Mouse (Mus musculus): ENCODE measurements around the gene Slc25a26.

Slc25a26 gene

DNA sequence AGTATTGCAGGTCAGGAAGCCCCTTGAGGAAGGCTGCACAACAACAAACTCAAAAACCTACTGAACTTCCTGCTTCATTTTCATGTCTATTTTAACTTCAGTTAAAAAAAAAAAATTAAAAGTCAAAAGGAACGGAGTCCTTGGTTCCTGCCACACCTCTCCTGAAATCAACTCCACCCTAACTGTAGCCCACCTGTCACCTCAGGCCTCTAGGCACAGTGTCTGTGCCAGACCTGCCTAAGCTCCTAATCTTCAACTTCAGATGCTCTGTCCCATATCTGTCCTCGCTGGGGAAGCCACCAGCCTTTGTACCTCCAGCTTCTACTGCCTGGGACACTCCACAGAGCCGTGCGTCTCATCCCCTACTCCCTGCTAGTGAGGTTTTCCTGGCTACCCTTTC is 134.1 kb downstream of the Slc25a26 start:
- DNase-seq (ENCODE audit: low read depth in 1 of 2, low spot score in 2 of 2) = no peak

DNA sequence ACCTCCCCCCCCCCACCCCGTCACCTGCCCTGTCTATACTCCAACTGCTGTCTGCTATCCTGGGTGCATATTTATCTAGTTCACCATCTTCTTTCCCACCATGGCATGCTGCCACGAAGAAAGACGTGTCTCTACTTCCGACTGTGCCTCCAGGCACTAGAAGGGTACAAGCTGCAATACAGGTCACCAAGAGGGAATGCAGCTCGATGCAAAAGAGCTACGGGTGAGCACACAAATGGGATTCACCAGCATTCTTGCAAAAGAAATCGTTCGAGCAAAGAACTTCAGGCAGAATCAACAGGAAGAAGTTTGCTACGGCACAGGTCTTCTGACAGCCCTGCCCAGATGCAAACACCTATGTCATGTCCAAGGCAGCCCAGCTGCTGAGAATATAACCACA is 134.6 kb downstream of the Slc25a26 start:
- no peak for DNase-seq (ENCODE audit: low read depth in 1 of 2, low spot score in 2 of 2)

DNA sequence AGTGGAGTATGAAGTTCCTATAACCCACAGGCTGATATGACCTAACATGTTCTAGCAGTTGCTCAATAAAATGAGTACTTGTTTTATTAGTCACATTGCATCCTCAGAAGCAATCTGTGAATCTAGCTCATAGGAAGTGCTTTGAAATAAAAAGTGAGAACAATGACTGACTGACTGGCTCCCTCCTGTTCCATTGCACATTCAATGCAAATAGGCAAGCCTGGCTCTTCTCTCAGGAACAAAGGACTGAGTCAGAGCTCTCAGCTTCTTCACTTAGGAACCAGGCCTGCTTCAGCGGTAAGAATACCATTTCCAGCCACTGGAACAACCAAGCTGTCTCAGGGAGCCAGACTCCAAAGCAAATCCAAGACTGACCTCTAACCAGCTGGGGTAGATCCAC is 135.2 kb downstream of the Slc25a26 start:
- no peak for DNase-seq (ENCODE audit: low read depth in 1 of 2, low spot score in 2 of 2)

DNA sequence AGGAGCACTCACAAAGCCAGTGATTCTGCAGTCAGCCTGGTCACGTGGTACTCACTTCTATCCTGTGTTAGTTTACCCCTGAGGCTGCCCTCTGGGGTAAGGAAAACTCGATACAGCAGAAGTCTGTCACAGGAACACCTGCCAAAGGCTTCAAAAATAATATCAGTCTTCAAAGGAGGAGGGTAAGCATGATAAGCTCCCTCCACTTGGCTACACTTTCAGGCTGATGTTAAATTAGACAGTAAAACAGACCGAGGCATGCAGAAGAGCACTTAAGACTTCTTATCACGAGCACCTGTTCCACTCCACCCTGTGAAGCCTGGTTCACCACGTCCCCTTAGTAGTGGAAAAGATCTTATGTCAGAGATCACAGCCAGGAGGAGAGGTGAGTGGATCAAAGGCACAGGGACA is 136.9 kb downstream of the Slc25a26 start:
- DNase-seq (ENCODE audit: low read depth in 1 of 2, low spot score in 2 of 2) = no peak

DNA sequence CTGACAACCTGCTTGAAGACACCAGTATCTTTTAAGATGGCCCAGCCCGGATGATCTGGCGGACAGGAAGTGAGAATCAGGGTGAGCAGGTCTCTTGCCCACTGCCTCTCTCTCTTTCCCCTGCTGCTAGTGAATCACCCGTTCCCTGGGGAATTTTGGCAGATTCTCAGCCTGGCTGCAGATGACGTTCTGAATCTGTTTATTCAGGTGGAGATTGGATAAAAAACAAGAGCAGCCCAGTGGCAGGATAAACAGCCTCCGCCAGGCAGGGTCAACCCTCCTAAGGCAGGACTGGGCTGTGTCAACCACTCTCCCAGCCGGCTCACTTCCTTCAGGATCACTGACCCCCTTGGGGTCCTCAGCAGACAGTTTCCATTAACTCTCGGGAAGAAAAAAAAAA is 140.2 kb downstream of the Slc25a26 start:
- no peak for DNase-seq (ENCODE audit: low read depth in 1 of 2, low spot score in 2 of 2)

DNA sequence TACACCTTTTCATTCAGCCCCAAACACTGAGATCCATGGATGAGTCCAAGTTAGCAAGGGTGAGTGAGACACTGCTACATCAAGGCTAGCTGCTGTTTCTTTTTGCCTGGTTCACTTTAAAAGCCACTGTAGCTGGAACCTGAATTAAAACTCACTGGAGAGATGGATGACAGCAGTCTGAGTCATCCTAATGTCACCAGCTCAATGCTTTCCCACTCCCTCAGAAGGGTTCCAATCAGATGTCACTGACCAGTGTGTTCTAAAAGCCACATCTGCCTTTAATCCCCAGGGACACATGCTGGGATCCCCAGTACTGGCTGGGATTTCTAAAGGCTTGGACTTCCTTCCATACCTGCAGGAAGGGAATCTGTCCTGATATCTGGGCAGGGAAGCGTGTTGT is 141.9 kb downstream of the Slc25a26 start:
- no peak for DNase-seq (ENCODE audit: low read depth in 1 of 2, low spot score in 2 of 2)

DNA sequence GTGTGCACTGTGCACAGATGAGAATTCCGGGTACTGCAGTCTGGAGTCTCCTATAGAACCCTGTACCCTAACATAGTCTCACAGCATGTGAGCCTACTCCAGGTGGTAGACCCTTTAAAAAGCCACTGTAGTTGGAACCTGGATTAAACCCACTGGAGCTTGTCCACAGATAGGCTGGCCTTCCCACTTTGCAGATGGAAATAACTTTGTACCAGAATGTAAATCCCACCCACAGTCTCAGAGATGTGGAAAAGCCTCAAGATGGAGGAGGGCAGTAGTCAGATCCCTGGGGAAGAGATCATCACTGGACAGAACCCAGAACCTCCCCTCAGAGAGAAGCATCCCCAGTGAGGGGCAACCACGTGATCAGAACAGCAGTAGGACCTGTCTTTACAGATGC is 143.9 kb downstream of the Slc25a26 start:
- DNase-seq (ENCODE audit: low read depth in 1 of 2, low spot score in 2 of 2) = no peak

DNA sequence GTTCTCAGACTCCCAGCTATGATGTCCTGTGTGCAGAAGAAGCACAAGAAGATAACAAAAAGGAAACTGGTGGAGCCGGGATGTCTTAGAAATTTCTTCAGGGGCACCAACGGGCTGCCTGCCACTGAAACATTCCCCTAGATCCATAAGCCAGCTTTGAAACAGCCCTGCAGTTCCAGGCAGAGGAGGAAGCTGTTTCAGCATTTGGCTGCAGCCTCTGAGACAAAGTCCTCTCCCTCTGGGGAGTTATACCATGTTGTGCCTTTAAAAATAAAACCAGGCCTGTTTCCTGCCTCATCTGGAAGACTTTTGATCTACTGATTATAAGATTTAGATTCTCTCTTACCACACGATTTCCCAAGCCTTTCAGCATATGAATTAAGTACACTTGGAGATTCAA is 144.5 kb downstream of the Slc25a26 start:
- DNase-seq (ENCODE audit: low read depth in 1 of 2, low spot score in 2 of 2) = no peak

DNA sequence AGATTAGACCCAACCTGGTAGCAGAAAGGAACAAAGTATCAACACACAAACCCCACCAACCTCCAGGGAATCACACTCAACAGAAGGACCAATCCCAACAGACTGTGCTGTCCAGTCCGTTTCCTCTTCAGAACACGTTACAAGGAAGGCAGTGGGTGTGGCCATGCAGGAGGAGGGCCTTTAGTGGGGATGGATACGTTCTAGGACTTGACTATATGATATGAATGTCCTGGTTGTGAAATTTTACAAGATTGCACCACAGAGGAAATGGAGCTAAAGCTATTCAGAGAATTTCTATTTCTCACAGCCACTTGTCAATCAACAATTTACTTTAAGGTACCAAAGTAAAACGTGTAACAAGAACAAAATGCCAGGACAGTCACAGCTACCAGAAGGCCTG is 145.6 kb downstream of the Slc25a26 start:
- no peak for DNase-seq (ENCODE audit: low read depth in 1 of 2, low spot score in 2 of 2)

DNA sequence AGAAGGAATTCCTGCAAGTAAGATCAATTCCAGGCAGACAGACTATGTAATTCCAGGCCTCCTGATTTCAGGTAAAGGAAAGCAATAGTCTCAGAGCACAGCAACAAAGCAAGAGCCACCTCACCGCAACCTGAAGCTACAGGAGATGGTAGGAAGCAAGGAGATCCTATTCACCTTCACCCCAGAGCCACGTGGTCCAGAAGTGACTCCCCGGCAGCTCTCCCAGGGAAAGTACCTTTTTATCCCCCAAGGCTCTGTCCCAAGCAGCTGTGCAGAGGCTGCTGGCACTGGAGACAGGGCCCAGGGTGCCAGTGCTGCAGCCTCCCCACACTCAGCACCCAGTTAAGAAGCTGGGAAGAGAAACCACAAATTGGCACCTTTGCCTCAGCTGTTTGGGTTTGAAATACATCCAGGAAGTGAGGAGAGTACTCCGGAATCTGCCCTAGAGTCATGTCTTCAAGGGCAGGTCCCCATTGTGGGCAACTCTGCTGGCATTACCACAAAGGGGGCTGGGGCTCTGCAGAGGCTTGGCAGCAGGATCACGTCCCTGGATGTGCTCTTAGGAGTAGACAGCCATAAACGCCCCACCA is 146.2 kb downstream of the Slc25a26 start:
- no peak for DNase-seq (ENCODE audit: low read depth in 1 of 2, low spot score in 2 of 2)

DNA sequence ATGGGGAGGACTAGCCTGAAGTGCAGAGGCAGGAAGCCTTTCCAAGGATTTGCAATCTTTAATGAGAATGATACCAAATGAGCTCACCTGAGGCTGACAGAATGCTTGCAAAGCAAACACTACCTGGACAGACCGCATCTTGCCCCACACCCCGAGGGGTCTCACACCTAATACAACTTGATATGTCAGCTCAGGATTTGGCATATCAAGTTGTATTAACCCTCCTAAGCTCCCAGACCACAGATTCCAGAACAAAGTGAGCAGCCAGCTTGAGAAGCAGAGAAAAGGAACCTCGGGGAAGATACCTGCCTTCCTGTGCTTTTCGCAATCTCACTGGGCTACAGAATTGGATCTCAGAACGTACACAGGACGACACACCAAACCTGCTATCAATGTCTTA is 146.8 kb downstream of the Slc25a26 start:
- no peak for DNase-seq (ENCODE audit: low read depth in 1 of 2, low spot score in 2 of 2)

DNA sequence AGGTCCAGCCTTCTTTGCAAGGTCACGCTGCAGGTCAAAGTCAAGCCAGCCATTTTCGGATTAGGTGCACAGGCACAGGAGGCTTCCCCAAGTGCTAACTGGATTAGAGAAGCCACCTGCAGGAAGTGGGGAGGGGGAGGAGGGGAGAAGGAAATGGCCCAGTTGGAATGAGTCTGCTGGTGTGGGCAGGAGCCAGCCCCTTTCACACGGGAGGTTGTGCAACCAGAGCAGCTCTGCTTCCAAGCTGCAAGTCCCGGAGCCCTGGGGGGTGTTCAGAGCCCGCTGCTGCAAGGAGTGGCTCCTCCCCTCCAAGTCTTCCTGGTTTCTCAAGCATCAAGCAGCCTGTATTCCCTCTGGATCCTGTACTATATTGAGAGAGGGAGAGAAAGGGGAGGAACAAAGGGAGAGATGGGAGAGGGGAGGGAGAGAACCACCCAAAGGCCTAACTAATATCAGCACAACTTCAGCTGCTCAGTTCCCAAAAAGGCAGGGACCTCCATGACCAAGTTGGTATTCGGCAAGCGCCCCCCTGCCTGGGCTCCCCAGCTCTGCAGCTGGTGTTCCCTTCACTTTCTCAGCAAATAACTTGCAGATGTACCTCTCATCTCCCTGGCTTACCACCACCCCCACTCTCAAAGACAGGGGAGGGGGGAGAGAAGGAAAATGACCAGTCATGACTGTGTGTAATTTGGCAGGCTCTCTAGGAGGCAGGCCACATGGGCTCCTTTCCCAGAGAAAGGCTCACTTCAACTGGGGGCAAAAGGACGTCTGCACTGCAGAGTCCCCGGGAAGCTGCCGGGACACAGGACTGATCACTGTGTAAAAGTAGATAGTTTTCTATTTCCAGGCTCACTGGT is 147.7 kb downstream of the Slc25a26 start:
- DNase-seq (ENCODE audit: low read depth in 1 of 2, low spot score in 2 of 2) = no peak

DNA sequence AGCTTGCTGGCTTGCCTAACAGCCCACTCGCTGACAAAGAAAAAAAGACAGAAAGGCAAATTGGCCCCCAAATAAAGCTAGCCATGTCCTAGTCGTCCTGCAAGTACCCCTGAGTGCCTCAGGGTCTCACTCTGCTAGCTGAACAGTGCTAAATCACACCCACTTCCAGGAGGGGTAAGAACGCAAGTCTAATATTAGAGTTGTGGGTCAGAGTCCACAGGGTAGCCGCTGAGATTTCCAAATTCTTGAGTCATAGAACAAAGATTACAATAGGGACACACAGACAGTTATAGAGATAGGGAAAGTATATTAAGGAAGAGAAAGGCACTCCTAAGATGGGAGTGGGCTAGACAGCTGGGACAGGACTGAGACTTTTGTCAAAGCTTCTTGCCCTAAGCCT is 148.4 kb downstream of the Slc25a26 start:
- no peak for DNase-seq (ENCODE audit: low read depth in 1 of 2, low spot score in 2 of 2)

DNA sequence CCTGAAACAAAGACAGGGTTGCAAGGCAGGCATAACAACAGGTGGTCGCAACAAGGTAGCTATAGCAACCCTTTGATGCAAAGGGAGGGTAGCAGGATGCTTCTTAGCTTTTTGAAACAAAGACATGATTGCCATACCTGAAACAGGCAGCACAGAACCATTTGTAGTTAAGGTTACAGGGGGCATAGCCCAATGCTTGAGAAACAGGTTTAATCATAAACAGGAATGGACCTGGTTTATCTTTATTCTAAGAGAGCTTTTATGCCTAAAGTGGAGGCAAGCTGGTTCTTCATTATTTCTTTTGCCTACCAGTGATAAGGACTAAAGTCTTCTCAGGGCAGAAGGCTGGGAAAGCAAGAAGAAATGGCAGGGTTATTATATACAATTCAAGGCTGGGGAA is 149.5 kb downstream of the Slc25a26 start:
- no peak for DNase-seq (ENCODE audit: low read depth in 1 of 2, low spot score in 2 of 2)

DNA sequence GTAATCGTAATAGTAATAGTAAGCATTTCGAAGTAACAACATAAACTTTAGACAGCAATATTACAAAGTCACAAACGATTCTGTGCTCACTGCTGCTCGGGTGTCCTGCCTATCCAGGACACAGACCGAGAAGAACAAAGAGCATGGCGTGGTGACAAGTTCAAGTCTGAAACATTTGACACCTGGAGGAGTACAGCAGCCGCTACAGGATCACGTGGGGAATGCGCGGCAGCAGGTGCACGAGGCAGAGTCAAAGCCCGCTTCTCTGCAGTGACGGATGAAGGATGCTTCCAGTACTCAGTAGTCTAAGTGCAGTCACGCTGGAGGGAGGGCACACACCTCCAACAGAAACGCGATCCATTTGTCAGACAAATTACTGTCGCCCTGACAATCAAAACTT is 151.4 kb downstream of the Slc25a26 start:
- DNase-seq (ENCODE audit: low read depth in 1 of 2, low spot score in 2 of 2) = no peak

DNA sequence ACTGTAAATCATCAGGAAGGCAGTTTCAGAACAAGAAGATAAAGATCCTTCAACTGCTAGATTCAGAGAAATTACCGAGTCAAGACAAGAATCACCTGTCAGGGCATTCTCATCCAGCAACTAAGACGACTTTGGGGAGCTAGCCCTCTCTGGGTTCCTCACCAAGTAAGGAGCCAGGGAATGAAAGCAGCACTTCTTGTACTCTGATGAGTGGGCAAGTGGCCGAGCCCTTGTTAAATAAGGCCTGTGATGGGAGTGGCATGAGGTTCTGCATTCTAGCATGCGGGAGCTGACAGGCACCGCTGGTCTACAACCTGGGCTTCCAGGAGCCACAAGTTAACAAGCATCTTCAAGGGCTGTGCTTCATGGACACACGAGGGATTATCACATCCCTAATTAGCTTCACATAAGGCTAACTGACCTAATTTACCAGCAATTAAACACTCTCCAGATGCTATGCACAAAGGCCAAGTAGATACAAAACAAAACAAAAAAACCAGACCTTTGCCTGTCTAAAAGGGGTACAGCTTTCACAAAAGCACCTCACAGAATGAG is 152.6 kb downstream of the Slc25a26 start:
- DNase-seq (ENCODE audit: low read depth in 1 of 2, low spot score in 2 of 2) = no peak

DNA sequence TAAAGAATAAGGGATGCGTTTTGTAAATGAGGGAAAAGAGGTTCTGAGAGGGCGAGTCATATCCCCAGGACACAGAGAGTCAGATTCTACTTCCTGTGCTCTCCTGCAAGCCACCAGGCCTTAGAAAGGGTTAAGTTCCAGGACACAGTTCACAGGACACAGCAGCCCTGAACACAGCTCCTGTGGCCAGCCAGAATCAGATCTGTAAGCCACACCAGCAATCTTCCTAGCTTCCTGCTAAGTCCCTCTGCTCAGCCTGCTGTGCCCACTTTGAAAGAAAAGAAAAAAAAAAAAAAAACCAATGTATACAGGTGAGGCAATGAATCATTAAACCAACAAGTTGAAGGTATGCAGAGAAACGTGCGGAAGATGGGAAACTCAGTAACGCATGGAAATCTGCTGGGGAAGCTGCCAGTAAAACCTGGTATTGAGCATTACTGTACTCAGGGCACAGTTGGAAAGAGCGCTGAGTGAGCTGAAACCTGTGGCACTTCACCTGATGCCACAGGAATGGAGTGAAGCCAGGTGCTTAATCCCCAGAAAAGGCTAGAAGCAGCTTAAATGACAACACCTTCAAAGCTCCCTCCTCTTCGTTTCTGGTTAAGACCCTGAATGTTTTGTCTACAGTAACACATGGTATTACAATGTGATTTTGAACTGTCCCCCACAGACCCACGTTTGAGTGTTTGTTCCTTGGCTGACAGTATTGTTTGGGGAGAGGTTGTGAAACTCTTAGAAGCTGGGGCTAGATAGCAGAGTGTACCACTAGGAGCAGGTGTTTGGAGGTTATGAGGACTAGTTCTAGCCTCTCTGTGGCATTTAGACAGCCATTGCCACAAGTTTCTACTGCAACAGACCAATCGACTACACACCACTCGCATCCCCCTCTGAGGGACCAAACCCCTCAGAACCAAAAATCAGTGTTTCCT is 153.5 kb downstream of the Slc25a26 start:
- DNase-seq (ENCODE audit: low read depth in 1 of 2, low spot score in 2 of 2) = no peak

Data from monocyte, adult 2 months (primary cell).